7 mouse cellular contexts compared by ENCODE assay signal in the genomic region with DNA sequence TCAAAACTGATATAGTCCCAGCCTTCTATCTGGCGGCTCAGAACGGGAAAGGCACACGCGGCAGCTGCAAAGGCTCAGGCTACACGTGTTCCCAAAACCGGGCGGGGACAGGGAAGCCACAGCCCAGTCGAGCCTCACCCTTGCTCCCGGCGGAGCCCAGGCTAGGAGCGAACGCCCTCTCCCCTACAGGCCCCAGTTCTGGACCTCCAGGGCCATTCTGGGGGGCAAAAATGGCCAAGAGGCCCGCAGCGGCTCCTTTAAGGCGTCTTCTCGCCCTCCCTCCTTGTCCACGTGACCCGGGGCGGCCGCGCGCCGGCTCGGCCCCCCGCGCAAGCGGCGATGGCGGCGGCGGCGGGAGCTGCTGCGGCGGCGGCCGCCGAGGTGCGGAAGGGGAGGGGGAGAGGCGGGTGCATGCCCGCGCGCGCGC. TPM values are rescaled to one million over a fixed set of nuclear protein-coding genes. Genes with fewer than 3 reads are reported as not detected.
A peak's percentile ranks its signal among the peaks of the same experiment; 100 is the strongest.
DNase-seq lines count a peak whose midpoint lies in the region; ATAC-seq lines count a peak whose summit lies in the region.

C2 (minus strand) TSS at position 106 of the 427 bp plus-strand sequence.
Ehmt2 (plus strand) TSS at position 310 of the 427 bp plus-strand sequence.

- H3K4me3 ChIP-seq in intestine, embryonic 14.5 days (ENCODE audit: low read depth, low read length), result peak within 1 kb of the TSS; percentile 95

- peak; percentile 91 to 96 for DNase-seq in adrenal gland, adult (ENCODE audit: inconsistent age in 2 of 2, low spot score in 1 of 2)
- peak; percentile 82 for DNase-seq in embryo, embryonic 10 days (ENCODE audit: low spot score)
- DNase-seq in gastrocnemius, postnatal 14 days, result peak; percentile 81
- peak; percentile 93 for DNase-seq in intestine, embryonic 14.5 days (ENCODE audit: low spot score)
- DNase-seq in left cerebral cortex, postnatal 25 days (ENCODE audit: low spot score in 2 of 2), result peak; percentile 87 to 88
- DNase-seq in mesoderm, embryonic 11.5 days (ENCODE audit: low read depth, low spot score), result peak; percentile 82
- DNase-seq in right cerebral cortex, postnatal 36 days (ENCODE audit: low spot score in 2 of 2), result peak; percentile 68 to 72

- peak within 1 kb of the TSS; percentile 83 for H3K4me2 ChIP-seq in intestine, embryonic 14.5 days (ENCODE audit: low read length)

- under 1% methylated on average over 32 of the region's 44 CpGs for WGBS in intestine, embryonic 14.5 days

- intact Hi-C loops in gastrocnemius, postnatal 14 days (cut with DNase I; ENCODE audit: low total_unique reads), result no loop called here
- intact Hi-C loops in left cerebral cortex, postnatal 25 days (cut with DNase I), result loop anchor here (2.0 to 5.0 kb wide), 3 partner anchors 55 to 781 kb away; partner anchors contain the start of genes Csnk2b, Gpank1 and H2-DMa

- no peaks in the 10 kb centered on the region for H3K27me3 ChIP-seq in intestine, embryonic 14.5 days (replicated peaks; ENCODE audit: control insufficient read depth, insufficient read depth, low read length)

- peaks cover 24% of the 10 kb centered on the region for H3K36me3 ChIP-seq in intestine, embryonic 14.5 days (ENCODE audit: control insufficient read depth, insufficient read depth, low read length)

- H3K27ac ChIP-seq in intestine, embryonic 14.5 days (ENCODE audit: low read depth), result peak within 1 kb of the TSS; percentile 93

- peaks cover 20% of the 10 kb centered on the region for H3K4me1 ChIP-seq in intestine, embryonic 14.5 days (replicated peaks; ENCODE audit: control insufficient read depth, insufficient read depth, low read length)

- ATAC-seq in intestine, embryonic 14.5 days (replicated peaks; ENCODE audit: low FRiP score, low TSS enrichment, low read depth), result peak; percentile 54

- H3K9me3 ChIP-seq in intestine, embryonic 14.5 days (ENCODE audit: control insufficient read depth, low read length), result no peaks in the 10 kb centered on the region

- H3K9ac ChIP-seq in intestine, embryonic 14.5 days (ENCODE audit: low read length), result peak within 1 kb of the TSS; percentile 92

RNA-seq across cellular contexts. Expression of gene C2, which starts in this region (rescaled TPM):
- total RNA-seq in gastrocnemius, postnatal 14 days (2021), result 1 to 10 TPM; 1.8 to 3.1 TPM
- polyA plus RNA-seq in intestine, embryonic 14.5 days (2014; fragmentation: Nextera tagmentation; extraction: Ambion mirVana), result 6.8 and 7.5 TPM in 2 replicates
- total RNA-seq in left cerebral cortex, postnatal 25 days (2021), result 1 to 10 TPM; 1.5 to 3.6 TPM

RNA-seq across cellular contexts. Expression of gene Ehmt2, which starts in this region (rescaled TPM):
- total RNA-seq in gastrocnemius, postnatal 14 days (2021), result 10 to 100 TPM; 29.4 to 32.2 TPM
- polyA plus RNA-seq in intestine, embryonic 14.5 days (2014; fragmentation: Nextera tagmentation; extraction: Ambion mirVana), result 73.4 and 75.2 TPM in 2 replicates
- 100 to 1,000 TPM; 166 to 167 TPM for total RNA-seq in left cerebral cortex, postnatal 25 days (2021)

Comparison
In these comparisons a context has a peak if more than half of its experiments do, and no peak if none do; other contexts are left out.
1. Peak in every context shown above with its lines: DNase-seq, ATAC-seq, H3K4me3 ChIP-seq and H3K27ac ChIP-seq.
2. RNA of gene Ehmt2 (total RNA-seq): 166 to 167 TPM in left cerebral cortex, postnatal 25 days; 29.4 to 32.2 TPM in gastrocnemius, postnatal 14 days; every median in the first group is over 4 times any median in the second.